Mouse (Mus musculus) hematopoietic stem cell, adult 5-6 weeks (primary cell): ENCODE results near the gene Trip4. TPM values are rescaled to one million over a fixed set of nuclear protein-coding genes. Genes with fewer than 3 reads are reported as not detected.

Source experiments
- ATAC-seq, 2 experiments: fragments of 125-278 bp in 1 of 2; replicated peaks in 1 of 2; 2 replicates each; pipeline ENCODE4 v1.8.0; 2016 to 2017; ENCODE audit warnings: inconsistent platforms in 2 of 2, mild to moderate bottlenecking in 2 of 2, moderate number of reproducible peaks in 2 of 2, low read depth in 1 of 2, moderate TSS enrichment in 1 of 2; ENCODE audit not compliant: low FRiP score in 2 of 2, poor library complexity in 2 of 2, severe bottlenecking in 2 of 2, insufficient read depth in 1 of 2, low TSS enrichment in 1 of 2
- total RNA-seq: library from RNA; stranded (forward); fragments of 172-1452, 232-1000 nt; gene quantifications from 2 replicates; pipeline ENCODE4 v1.2.3, GENCODE M21; 2017

Gene Trip4
- total RNA-seq, 1 experiment from 2014 or later, result 24.4 TPM

DNA sequence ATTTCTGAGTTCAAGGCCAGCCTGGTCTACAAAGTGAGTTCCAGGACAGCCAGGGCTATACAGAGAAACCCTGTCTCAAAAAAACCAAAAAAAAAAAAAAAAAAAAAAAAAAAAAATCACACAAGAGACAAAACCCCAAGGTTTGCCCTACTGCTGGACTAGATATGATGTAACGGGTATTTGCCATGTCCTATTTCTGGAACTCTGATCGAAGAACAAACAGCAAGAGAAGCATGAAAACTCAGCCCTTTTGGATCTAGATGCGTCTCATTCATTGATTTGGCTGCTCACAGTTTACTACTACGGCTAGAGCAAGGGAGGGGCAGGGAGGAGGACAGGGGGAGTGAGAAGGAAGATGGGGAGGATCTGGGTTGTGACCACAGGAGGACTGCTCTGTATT is 86.6 kb downstream of the Trip4 start:
- ATAC-seq, result no peak

GRCm38 (mm10) chr9:65820301-65820700 is 88.3 kb downstream of the Trip4 start:
- ATAC-seq, result no peak

- ATAC-seq, result no peak
Measured at GRCm38 (mm10) chr9:65818402-65818801, 90.2 kb downstream of the Trip4 start.

DNA sequence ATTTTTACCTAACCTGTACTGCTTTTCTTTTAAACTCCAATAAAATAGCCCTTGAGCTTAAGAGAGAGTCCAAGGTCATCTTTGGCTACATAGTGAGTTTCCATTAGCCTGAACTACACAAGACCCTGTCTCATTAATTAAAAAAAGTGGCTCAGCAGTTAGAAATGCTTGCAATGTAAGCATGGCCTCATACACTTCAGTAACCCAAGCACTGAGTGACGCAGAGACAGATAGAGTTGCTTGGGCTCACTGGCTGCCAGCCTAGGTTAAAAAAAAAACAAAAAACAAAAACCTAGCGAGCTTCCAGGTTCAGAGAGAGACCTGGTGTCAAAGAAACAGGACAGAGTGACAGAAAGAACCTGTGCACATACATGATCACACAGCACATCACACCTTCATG is 95.8 kb downstream of the Trip4 start:
- no peak for ATAC-seq

DNA sequence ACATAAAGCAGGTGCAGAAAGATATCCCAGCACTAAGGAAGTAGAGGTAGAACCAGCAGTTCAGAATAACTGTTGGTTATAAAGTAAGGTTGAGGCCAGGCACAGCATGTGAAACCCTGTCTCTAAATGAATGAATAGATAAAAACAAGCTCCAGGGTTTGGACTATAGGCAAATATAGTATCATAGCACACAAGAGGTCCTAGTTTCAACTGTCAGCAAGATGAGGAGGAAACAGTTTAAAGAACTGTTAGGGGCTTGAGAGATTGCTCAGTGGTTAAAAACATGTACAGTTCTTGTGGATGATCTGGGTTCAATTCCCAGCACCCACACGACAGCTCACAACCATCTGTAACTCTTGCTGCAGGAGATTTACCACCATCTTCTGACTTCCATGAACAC is 96.8 kb downstream of the Trip4 start:
- ATAC-seq, result no peak

- ATAC-seq, result no peak
Measured at GRCm38 (mm10) chr9:65807818-65808217, 100.8 kb downstream of the Trip4 start.

DNA sequence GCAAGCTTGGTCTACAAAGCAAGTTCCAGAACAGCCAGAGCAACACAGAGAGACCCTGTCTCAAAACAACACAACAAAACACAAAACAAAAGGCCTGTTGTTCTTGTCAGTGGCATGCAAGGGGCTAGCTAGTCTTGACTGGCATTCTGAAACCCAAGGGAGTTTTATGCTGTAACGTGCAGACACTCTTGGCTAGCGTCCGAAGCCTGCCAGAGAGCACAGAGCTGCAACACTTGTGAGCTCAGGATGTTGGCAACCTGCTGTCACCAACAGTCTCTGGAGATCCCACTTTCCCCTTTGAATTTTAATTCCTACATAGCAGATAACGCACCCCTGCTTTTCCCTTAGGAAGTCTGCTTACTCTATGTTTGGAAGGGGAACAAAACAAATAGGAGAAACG is 101.3 kb downstream of the Trip4 start:
- no peak for ATAC-seq

DNA sequence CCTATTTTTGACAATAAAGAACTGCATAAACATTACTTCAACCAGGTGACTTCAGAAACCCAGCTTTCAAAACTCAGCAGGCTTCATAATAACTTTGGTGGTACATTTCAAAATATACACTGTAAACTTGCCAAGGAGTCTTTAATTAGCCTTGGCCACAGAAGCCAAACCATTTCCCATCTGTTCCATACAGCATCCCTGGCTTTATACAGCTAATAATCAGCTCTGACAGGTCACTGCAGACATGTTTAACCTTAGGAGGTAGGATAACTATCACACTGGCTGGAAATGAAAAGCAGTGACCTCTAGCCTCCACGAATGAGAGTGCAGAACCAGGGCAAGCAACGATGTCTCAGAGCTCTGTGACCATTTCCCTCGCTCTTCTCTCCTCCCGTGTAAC is 108.8 kb downstream of the Trip4 start:
- ATAC-seq, result no peak

- no peak for ATAC-seq
Measured at GRCm38 (mm10) chr9:65795651-65796050, 112.9 kb downstream of the Trip4 start.

- no peak for ATAC-seq
Measured at GRCm38 (mm10) chr9:65794313-65794712, 114.3 kb downstream of the Trip4 start.

- ATAC-seq, result no peak
Measured at GRCm38 (mm10) chr9:65793506-65793905, 115.1 kb downstream of the Trip4 start.

GRCm38 (mm10) chr9:65793086-65793485 is 115.5 kb downstream of the Trip4 start:
- no peak for ATAC-seq

GRCm38 (mm10) chr9:65791846-65792245 is 116.7 kb downstream of the Trip4 start:
- ATAC-seq, result no peak

DNA sequence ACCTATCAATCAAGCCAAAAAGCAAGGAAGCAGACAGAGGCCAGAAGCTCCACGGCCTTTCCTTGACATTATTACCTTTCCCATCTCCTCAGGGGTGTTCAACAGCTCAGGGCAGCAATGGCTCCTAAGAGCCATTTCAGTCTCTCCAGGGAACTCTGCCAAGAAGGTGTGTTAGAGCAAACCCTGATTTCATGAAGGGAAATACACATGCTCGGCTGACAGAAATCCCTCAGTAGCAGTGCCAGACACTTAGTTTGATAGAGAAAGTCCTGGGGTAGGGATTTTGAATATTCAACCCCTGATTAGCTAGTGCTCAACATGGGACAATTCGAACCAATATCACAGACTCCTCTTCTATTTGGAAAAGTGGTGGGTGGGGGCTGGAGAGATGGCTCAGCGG is 117.5 kb downstream of the Trip4 start:
- no peak for ATAC-seq

DNA sequence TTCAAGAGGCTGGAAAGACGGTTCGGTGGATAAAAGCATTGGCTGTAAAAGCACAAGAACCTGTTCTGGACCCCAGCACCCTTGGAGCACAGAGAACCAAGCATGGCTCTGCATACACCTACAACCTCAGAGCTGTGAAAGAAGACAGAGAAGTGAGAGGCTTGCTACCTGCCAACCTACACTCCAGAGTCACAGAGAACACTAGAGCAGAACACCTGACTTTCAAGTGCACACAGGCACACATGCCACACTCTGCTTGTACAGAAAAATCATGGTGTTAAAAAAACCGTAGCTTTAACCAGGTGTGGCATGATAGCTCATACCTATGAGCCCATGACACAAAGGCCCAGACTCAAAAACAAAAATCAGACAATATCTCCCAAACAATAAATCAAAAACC is 118.8 kb downstream of the Trip4 start:
- ATAC-seq, result no peak

- no peak for ATAC-seq
Measured at GRCm38 (mm10) chr9:65788556-65788955, 120.0 kb downstream of the Trip4 start.

DNA sequence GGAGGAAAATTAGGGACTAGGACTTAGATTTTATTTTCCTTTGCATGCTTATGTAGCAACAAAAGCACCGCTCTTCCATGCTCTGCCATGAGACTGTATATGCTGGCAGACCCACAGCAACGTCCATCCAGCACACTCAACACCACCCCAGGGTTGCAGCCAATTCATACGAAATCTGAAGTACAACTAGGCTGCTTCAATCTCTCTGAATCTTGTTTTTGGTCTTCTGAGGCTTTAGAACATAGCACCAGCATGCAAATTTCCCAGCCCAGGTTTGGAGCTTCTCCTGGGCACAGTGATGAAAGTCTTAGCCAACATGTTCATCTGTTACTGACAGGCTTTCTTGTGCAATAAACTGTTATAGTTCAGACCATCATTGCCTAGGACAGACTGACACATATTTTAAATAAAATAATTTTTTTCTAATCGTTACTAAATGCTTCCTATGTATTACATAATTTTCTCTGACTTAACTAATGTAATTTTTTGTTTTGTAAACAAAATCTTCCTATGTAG is 120.7 kb downstream of the Trip4 start:
- 0 out of 4 replicates have a peak, but pooled peaks of 1 of the 2 experiments have one; percentile 7 for ATAC-seq

GRCm38 (mm10) chr9:65786885-65787787 is 121.5 kb downstream of the Trip4 start:
- ATAC-seq, result peak; percentile 85 to 90
